Mouse (Mus musculus): ENCODE data around the gene Pafah1b2.

GRCm38 (mm10) chr9:45919895-45920294 is 92.6 kb downstream of the Pafah1b2 start:
- no peak for TF ChIP-seq CTCF (conservative IDR thresholded peaks at IDR 0.05; ENCODE audit: low read length)
- TF ChIP-seq POU5F1 (IDR thresholded peaks at IDR 0.05; ENCODE audit: borderline replicate concordance, low read length) = no peak
- no peak for TF ChIP-seq NANOG (IDR thresholded peaks at IDR 0.05; ENCODE audit: borderline replicate concordance, low read length)

Measured in E14TG2a.4 (cell line).